Mouse (Mus musculus): ENCODE measurements around the gene Gcc1. TPM values are rescaled to one million over a fixed set of nuclear protein-coding genes. Genes with fewer than 3 reads are reported as not detected.

Gene Gcc1
- total RNA-seq (2017), result 35.0 and 37.0 TPM in 2 replicates

GRCm38 (mm10) chr6:28428290-28428689, at the start of gene Gcc1:
TSS of gene Gcc1 (minus strand) at chr6:28428390.
- no peak for ATAC-seq (ENCODE audit: extremely low read depth, insufficient number of reproducible peaks, low FRiP score, poor library complexity, severe bottlenecking)

- ATAC-seq (ENCODE audit: extremely low read depth, insufficient number of reproducible peaks, low FRiP score, poor library complexity, severe bottlenecking), result no peak
Measured at GRCm38 (mm10) chr6:28474839-28475238, 46.6 kb upstream of the Gcc1 start, which contains the start of gene Snd1. TSS of gene Snd1 (plus strand) at chr6:28475139.

- ATAC-seq (ENCODE audit: extremely low read depth, insufficient number of reproducible peaks, low FRiP score, poor library complexity, severe bottlenecking), result no peak
Measured at GRCm38 (mm10) chr6:28474211-28474610, 46.0 kb upstream of the Gcc1 start.

GRCm38 (mm10) chr6:28471284-28472035, 43.3 kb upstream of the Gcc1 start:
- ATAC-seq (ENCODE audit: extremely low read depth, insufficient number of reproducible peaks, low FRiP score, poor library complexity, severe bottlenecking), result no peak

GRCm38 (mm10) chr6:28470621-28471020, 42.4 kb upstream of the Gcc1 start:
- no peak for ATAC-seq (ENCODE audit: extremely low read depth, insufficient number of reproducible peaks, low FRiP score, poor library complexity, severe bottlenecking)

- ATAC-seq (ENCODE audit: extremely low read depth, insufficient number of reproducible peaks, low FRiP score, poor library complexity, severe bottlenecking), result no peak
Measured at GRCm38 (mm10) chr6:28470017-28470602, 41.9 kb upstream of the Gcc1 start.

- ATAC-seq (ENCODE audit: extremely low read depth, insufficient number of reproducible peaks, low FRiP score, poor library complexity, severe bottlenecking), result no peak
Measured at GRCm38 (mm10) chr6:28464630-28465029, 36.4 kb upstream of the Gcc1 start.

- ATAC-seq (ENCODE audit: extremely low read depth, insufficient number of reproducible peaks, low FRiP score, poor library complexity, severe bottlenecking), result peak; percentile 48; the same call in 1 of the 2 replicates
Measured at GRCm38 (mm10) chr6:28460534-28460933, 32.3 kb upstream of the Gcc1 start.

- ATAC-seq (ENCODE audit: extremely low read depth, insufficient number of reproducible peaks, low FRiP score, poor library complexity, severe bottlenecking), result no peak
Measured at GRCm38 (mm10) chr6:28459221-28459668, 31.1 kb upstream of the Gcc1 start.

GRCm38 (mm10) chr6:28450977-28451376, 22.8 kb upstream of the Gcc1 start:
- ATAC-seq (ENCODE audit: extremely low read depth, insufficient number of reproducible peaks, low FRiP score, poor library complexity, severe bottlenecking), result no peak

- no peak for ATAC-seq (ENCODE audit: extremely low read depth, insufficient number of reproducible peaks, low FRiP score, poor library complexity, severe bottlenecking)
Measured at GRCm38 (mm10) chr6:28450481-28450880, 22.3 kb upstream of the Gcc1 start.

- ATAC-seq (ENCODE audit: extremely low read depth, insufficient number of reproducible peaks, low FRiP score, poor library complexity, severe bottlenecking), result no peak
Measured at GRCm38 (mm10) chr6:28449253-28449652, 21.1 kb upstream of the Gcc1 start, which contains the start of gene Pax4. TSS of gene Pax4 (minus strand) at chr6:28449353.

GRCm38 (mm10) chr6:28447937-28448336, 19.7 kb upstream of the Gcc1 start:
- ATAC-seq (ENCODE audit: extremely low read depth, insufficient number of reproducible peaks, low FRiP score, poor library complexity, severe bottlenecking), result no peak

- no peak for ATAC-seq (ENCODE audit: extremely low read depth, insufficient number of reproducible peaks, low FRiP score, poor library complexity, severe bottlenecking)
Measured at GRCm38 (mm10) chr6:28431538-28431855, 3.3 kb upstream of the Gcc1 start.

GRCm38 (mm10) chr6:28430795-28431537, 2.8 kb upstream of the Gcc1 start:
- ATAC-seq (ENCODE audit: extremely low read depth, insufficient number of reproducible peaks, low FRiP score, poor library complexity, severe bottlenecking), result no peak

GRCm38 (mm10) chr6:28429870-28430269, 1.7 kb upstream of the Gcc1 start:
- ATAC-seq (ENCODE audit: extremely low read depth, insufficient number of reproducible peaks, low FRiP score, poor library complexity, severe bottlenecking), result no peak

GRCm38 (mm10) chr6:28427096-28427839, 922 bp downstream of the Gcc1 start, which contains the start of gene Fscn3:
TSS of gene Fscn3 (plus strand) at chr6:28427789.
- ATAC-seq (ENCODE audit: extremely low read depth, insufficient number of reproducible peaks, low FRiP score, poor library complexity, severe bottlenecking), result no peak

GRCm38 (mm10) chr6:28425019-28425418, 3.2 kb downstream of the Gcc1 start:
- no peak for ATAC-seq (ENCODE audit: extremely low read depth, insufficient number of reproducible peaks, low FRiP score, poor library complexity, severe bottlenecking)

Measured in neutrophil, adult 5-6 weeks (primary cell).